Mouse (Mus musculus): ENCODE results near the gene Ube2i.
A peak's percentile ranks its signal among the peaks of the same experiment; 100 is the strongest.
"Not testable (repeated sequence)": the region's sequence is repeated elsewhere in the genome, so short reads cannot be mapped to it uniquely, and the experiment has no call there.

Gene Ube2i

GRCm38 (mm10) chr17:25253760-25254159 is 20.7 kb downstream of the Ube2i start:
- no peak for DNase-seq (ENCODE audit: low read depth, low spot score)

- DNase-seq (ENCODE audit: low read depth, low spot score), result no peak
Measured at GRCm38 (mm10) chr17:25252643-25253042, 21.8 kb downstream of the Ube2i start.

- no peak for DNase-seq (ENCODE audit: low read depth, low spot score)
Measured at GRCm38 (mm10) chr17:25250181-25250835, 24.1 kb downstream of the Ube2i start.

GRCm38 (mm10) chr17:25248033-25248750 is 26.2 kb downstream of the Ube2i start:
- no peak for DNase-seq (ENCODE audit: low read depth, low spot score)

GRCm38 (mm10) chr17:25244239-25244638 is 30.2 kb downstream of the Ube2i start:
- no peak for DNase-seq (ENCODE audit: low read depth, low spot score)

GRCm38 (mm10) chr17:25243131-25243780 is 31.2 kb downstream of the Ube2i start:
- peak; percentile 36 for DNase-seq (ENCODE audit: low read depth, low spot score)

GRCm38 (mm10) chr17:25239695-25240636 is 34.5 kb downstream of the Ube2i start, which contains the start of the genes Gnptg and Tsr3:
Gnptg (minus strand) TSS chr17:25240124.
Tsr3 (plus strand) TSS chr17:25240170.
- peak; percentile 87 for DNase-seq (ENCODE audit: low read depth, low spot score)

- DNase-seq (ENCODE audit: low read depth, low spot score), result no peak
Measured at GRCm38 (mm10) chr17:25235635-25236034, 38.8 kb downstream of the Ube2i start.

GRCm38 (mm10) chr17:25231621-25232020 is 42.8 kb downstream of the Ube2i start:
- DNase-seq (ENCODE audit: low read depth, low spot score), result not testable (repeated sequence)

GRCm38 (mm10) chr17:25230700-25231099 is 43.7 kb downstream of the Ube2i start:
- DNase-seq (ENCODE audit: low read depth, low spot score), result no peak

GRCm38 (mm10) chr17:25230014-25230655 is 44.3 kb downstream of the Ube2i start:
- not testable (repeated sequence) for DNase-seq (ENCODE audit: low read depth, low spot score)

- DNase-seq (ENCODE audit: low read depth, low spot score), result no peak
Measured at GRCm38 (mm10) chr17:25227991-25228390, 46.4 kb downstream of the Ube2i start.

GRCm38 (mm10) chr17:25225659-25226058 is 48.8 kb downstream of the Ube2i start:
- DNase-seq (ENCODE audit: low read depth, low spot score), result no peak

- no peak for DNase-seq (ENCODE audit: low read depth, low spot score)
Measured at GRCm38 (mm10) chr17:25224586-25225222, 49.7 kb downstream of the Ube2i start.

GRCm38 (mm10) chr17:25222951-25223601 is 51.3 kb downstream of the Ube2i start:
- DNase-seq (ENCODE audit: low read depth, low spot score), result no peak

- not testable (repeated sequence) for DNase-seq (ENCODE audit: low read depth, low spot score)
Measured at GRCm38 (mm10) chr17:25222504-25222940, 51.9 kb downstream of the Ube2i start.

GRCm38 (mm10) chr17:25221821-25222503 is 52.5 kb downstream of the Ube2i start:
- peak; percentile 72 for DNase-seq (ENCODE audit: low read depth, low spot score)

GRCm38 (mm10) chr17:25220746-25221145 is 53.7 kb downstream of the Ube2i start:
- DNase-seq (ENCODE audit: low read depth, low spot score), result no peak
